ENCODE assay signal across 18 mouse cellular contexts in genomic region chr10:92788410-92789096, GRCm38 (mm10).
DNase-seq lines count a peak whose midpoint lies in the region; TF ChIP-seq lines count a peak whose summit lies in the region.
"Had no signal": no experiment of that assay in that cellular context is flagged by ENCODE, and none has a peak within 500 bp of the region (broad histone marks: within the 10 kb centered on the region; RNA-seq: fewer than 3 reads in every experiment).

No protein-coding gene starts in this region.

- peak; percentile 29; the same call in 1 of the 2 replicates for TF ChIP-seq EP300 in CH12.LX (IDR thresholded peaks at IDR 0.05; ENCODE audit: low read length)

- dilution Hi-C loops in CH12.LX (cut with MboI; ENCODE audit: extremely low pct_ligation_motif_present, extremely low pct_unique_long_range_greater_than_20kb, low sequenced_read_pairs) = no loop called here

- H3K4me2 ChIP-seq in CH12.LX (ENCODE audit: insufficient read depth, low read depth, poor library complexity, severe bottlenecking) = peak overlapping the region; percentile 74
- H3K4me2 ChIP-seq: heart, embryonic 11.5 days; hindbrain, embryonic 15.5 days; lung, embryonic 15.5 days had no signal

- H3K9me3 ChIP-seq in CH12.LX (replicated peaks; ENCODE audit: low read length) = no peaks in the 10 kb centered on the region
- H3K9me3 ChIP-seq: hindbrain, embryonic 15.5 days; lung, embryonic 15.5 days had no signal

- no peak for TF ChIP-seq CTCF in CH12.LX (conservative IDR thresholded peaks at IDR 0.05 in 1 of 2, IDR thresholded peaks at IDR 0.05 in 1 of 2; ENCODE audit: low read depth in 2 of 2, low read length in 2 of 2)

- no peak overlapping the region for H3K9ac ChIP-seq in CH12.LX (ENCODE audit: insufficient read depth, low read depth)
- H3K9ac ChIP-seq: hindbrain, embryonic 15.5 days; liver, embryonic 14.5 days; lung, embryonic 15.5 days had no signal

- DNase-seq in heart, adult 11 months = peak; percentile 16
- DNase-seq in heart, postnatal 36 days = no peak
- peak; percentile 4 to 8 for DNase-seq in layer of hippocampus, postnatal 14 days (ENCODE audit: low spot score in 2 of 2)
- DNase-seq in layer of hippocampus, adult 11-12 months (ENCODE audit: low spot score) = no peak
- peak; percentile 62 for DNase-seq in CH12.LX (ENCODE audit: extremely low read depth)
- DNase-seq in brain, adult 2 months (ENCODE audit: low read depth, low spot score) = peak; percentile 6
- no peak for DNase-seq in lung, postnatal 14 days
- DNase-seq: adrenal gland, adult 8-10 months; cerebellum, adult 9-11 months; heart, postnatal 10 days; kidney, postnatal 25 days; thymus, adult 2 months; thymus, postnatal 4 days had no signal

- no peak for TF ChIP-seq RAD21 in CH12.LX (IDR thresholded peaks at IDR 0.05; ENCODE audit: low read depth, low read length)

- in situ Hi-C loops in CH12.LX (cut with MboI; ENCODE audit: low pct_ligation_motif_present, low pct_unique_long_range_greater_than_20kb, low sequenced_read_pairs) = no loop called here

- intact Hi-C loops in heart, postnatal 36 days (cut with DNase I) = no loop called here

- no peaks in the 10 kb centered on the region for H3K79me2 ChIP-seq in CH12.LX (replicated peaks; ENCODE audit: control insufficient read depth, extremely low read depth, insufficient read depth, poor library complexity, severe bottlenecking)

- H3K4me1 ChIP-seq in CH12.LX (ENCODE audit: control insufficient read depth in 1 of 2, insufficient read depth in 2 of 2) = peaks cover 12 to 34% of the 10 kb centered on the region in 2 experiments
- H3K4me1 ChIP-seq: lung, embryonic 15.5 days had no signal

- no peak overlapping the region for H3K27ac ChIP-seq in CH12.LX (ENCODE audit: insufficient read depth, low read depth)
- H3K27ac ChIP-seq: hindbrain, embryonic 15.5 days; liver, embryonic 14.5 days; lung, embryonic 15.5 days; macrophage had no signal

- no peaks in the 10 kb centered on the region for H3K36me3 ChIP-seq in CH12.LX (replicated peaks in 1 of 2; ENCODE audit: control insufficient read depth in 1 of 2, insufficient read depth in 1 of 2, low read length in 1 of 2)
- H3K36me3 ChIP-seq: hindbrain, embryonic 15.5 days; lung, embryonic 15.5 days had no signal

- H3K27me3 ChIP-seq in CH12.LX (replicated peaks) = no peaks in the 10 kb centered on the region
- H3K27me3 ChIP-seq: hindbrain, embryonic 15.5 days; lung, embryonic 15.5 days had no signal

- H3K4me3 ChIP-seq in CH12.LX (replicated peaks in 1 of 3; ENCODE audit: low read depth in 2 of 3, low read length in 2 of 3, poor library complexity in 1 of 3) = no peak overlapping the region
- H3K4me3 ChIP-seq: hindbrain, embryonic 15.5 days; lung, embryonic 15.5 days had no signal

- TF ChIP-seq POLR2A in CH12.LX (IDR thresholded peaks at IDR 0.05; ENCODE audit: low read depth, low read length) = no peak

TF ChIP-seq in CH12.LX, 34 proteins besides CTCF, POLR2A, EP300 and RAD21:
- TF ChIP-seq MAZ (IDR thresholded peaks at IDR 0.05; ENCODE audit: low read depth, low read length) (0 out of 2 replicates have a peak, but pooled peaks have one; percentile 31), ETS1 (conservative IDR thresholded peaks at IDR 0.05; ENCODE audit: low read depth, low read length) (no peak), MYC (IDR thresholded peaks at IDR 0.05; ENCODE audit: low read depth, low read length) (no peak), IRF4 (IDR thresholded peaks at IDR 0.05; ENCODE audit: low read depth, low read length) (peak; percentile 70; the same call in 1 of the 2 replicates), TCF12 (IDR thresholded peaks at IDR 0.05; ENCODE audit: low read depth, low read length) (no peak), SIN3A (IDR thresholded peaks at IDR 0.05; ENCODE audit: low read length) (no peak), UBTF (IDR thresholded peaks at IDR 0.05; ENCODE audit: low read depth, low read length) (no peak), ZNF384 (IDR thresholded peaks at IDR 0.05; ENCODE audit: low read depth, low read length) (peak; percentile 95)

Comparison
In these comparisons a context has a peak if more than half of its experiments do, and no peak if none do; other contexts are left out.
1. DNase-seq: peak in heart, adult 11 months (single experiment), layer of hippocampus, postnatal 14 days (2 of 2), CH12.LX (single experiment) and brain, adult 2 months (single experiment); none in heart, postnatal 36 days (0 of 2), layer of hippocampus, adult 11-12 months (single experiment) and lung, postnatal 14 days (single experiment).